Mouse (Mus musculus): ENCODE measurements around the gene Meis1. TPM values are rescaled to one million over a fixed set of nuclear protein-coding genes. Genes with fewer than 3 reads are reported as not detected.

Meis1 gene
- polyA plus RNA-seq, 1 experiment from 2014 or later = 116 TPM

DNA sequence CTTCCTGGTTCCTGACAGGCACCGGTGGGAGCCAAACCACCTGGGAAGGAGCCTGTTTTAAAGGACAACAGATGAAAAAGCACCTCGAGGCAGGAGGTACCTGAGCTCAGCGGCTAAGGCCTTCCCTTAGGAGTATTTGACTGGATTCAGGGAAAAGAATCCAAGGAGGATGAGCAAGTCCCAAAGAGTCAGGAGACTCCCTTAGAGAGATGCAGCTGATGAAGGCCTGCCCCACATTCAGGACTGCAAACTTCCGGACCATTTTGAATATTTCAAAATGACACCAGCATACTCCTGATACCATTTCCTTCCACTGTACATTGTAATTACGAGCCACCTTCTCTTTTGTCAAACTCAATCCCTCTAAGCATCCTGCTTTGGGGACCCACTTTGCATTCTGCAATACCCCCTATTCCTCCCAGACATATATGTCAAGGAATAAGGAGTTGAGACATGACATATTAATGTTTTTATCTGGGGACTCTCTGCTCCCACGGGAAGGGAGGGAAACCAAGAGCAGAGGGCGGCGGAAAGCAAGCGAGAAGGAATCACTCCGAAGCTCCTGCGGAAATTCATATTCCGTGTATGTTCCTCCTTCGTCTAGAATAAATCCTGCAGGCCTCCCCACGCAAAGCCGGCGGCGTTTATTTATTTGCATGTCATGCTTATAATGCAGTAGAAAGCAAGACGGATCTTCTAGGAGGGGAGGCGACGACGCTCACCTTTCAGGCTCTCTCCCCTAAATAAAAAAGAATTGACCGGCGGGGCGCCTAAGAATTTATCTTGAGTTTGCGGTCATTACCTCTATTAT lies 148.5 kb downstream of the Meis1 start:
- 9% methylated on average over 25 of the region's 25 CpGs for WGBS
- H3K9ac ChIP-seq = peak overlapping the region; percentile 64; the same call in 1 of the 2 replicates

DNA sequence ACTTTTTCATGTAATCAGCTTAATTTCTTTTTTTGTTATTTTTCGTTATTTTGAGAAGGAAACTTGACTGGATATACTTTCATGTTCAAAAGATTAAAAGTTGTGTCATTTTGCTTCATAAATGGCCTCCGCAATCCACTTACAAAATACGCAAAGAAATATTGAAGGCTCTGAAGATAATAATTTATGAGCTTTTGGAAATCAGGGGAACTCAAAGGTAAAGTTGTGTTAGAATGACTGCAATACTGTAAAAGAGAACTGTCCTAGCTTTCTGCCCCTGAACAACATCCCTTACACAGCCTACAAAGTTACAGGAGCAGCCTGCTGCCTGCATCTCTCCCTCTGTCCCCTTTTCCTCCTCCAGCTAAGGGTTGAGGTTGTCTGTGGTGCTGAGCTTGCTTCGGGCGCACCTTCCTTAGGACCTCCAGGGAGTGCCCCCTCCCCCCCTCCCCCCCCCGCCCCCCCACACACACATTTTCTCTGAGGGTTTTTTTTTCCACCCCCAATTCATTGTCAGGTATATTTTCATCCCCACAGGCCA lies 149.3 kb downstream of the Meis1 start:
- Histone ChIP-seq H3K27ac (no peak overlapping the region), H3K4me1 (peaks cover 19% of the 10 kb centered on the region), H3K9ac (no peak overlapping the region), H3K4me2 (no peak overlapping the region), H3K36me3 (no peaks in the 10 kb centered on the region), H3K9me3 (no peaks in the 10 kb centered on the region), H3K27me3 (peaks cover 13% of the 10 kb centered on the region), H3K4me3 (no peak overlapping the region)
- 51% methylated on average over 4 of the region's 6 CpGs for WGBS
- no peak for ATAC-seq (ENCODE audit: borderline replicate concordance, extremely low read depth, low FRiP score, low TSS enrichment)

More for the DNA sequence above, 148.5 kb downstream of the Meis1 start:
- no peak for ATAC-seq (ENCODE audit: borderline replicate concordance, extremely low read depth, low FRiP score, low TSS enrichment)
- Histone ChIP-seq H3K27ac (peak overlapping the region; percentile 82), H3K4me3 (peak overlapping the region; percentile 44), H3K4me2 (peak overlapping the region; percentile 85), H3K27me3 (peaks cover 19% of the 10 kb centered on the region), H3K9me3 (no peaks in the 10 kb centered on the region), H3K4me1 (peaks cover 26% of the 10 kb centered on the region), H3K36me3 (no peaks in the 10 kb centered on the region)

DNA sequence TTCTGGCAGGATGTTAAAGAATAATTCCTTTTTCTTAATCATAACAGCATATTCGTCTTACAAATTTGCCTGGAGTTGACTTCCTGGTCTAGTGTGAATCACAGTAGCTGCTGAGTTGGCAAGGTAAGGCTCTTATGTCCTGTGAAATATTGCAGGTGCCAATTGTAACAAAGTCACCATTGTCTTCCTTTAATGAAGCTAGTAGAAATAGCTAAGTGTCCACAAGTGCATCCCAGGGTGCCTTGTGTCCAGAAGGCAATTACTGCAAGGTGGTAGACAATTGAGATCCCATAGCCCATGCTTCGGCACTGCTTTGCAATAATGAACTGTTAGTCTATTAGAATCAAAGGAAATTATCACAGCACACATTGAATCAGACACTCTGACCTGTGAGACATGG lies 151.1 kb downstream of the Meis1 start:
- no peak overlapping the region for H3K4me2 ChIP-seq
- no peak for ATAC-seq (ENCODE audit: borderline replicate concordance, extremely low read depth, low FRiP score, low TSS enrichment)
- H3K27me3 ChIP-seq = peaks cover 13% of the 10 kb centered on the region
- H3K4me1 ChIP-seq = peaks cover 17% of the 10 kb centered on the region
- H3K9ac ChIP-seq = no peak overlapping the region
- no peak overlapping the region for H3K4me3 ChIP-seq
- no peak overlapping the region for H3K27ac ChIP-seq
- H3K36me3 ChIP-seq = no peaks in the 10 kb centered on the region
- 67% methylated on average over 2 of the region's 2 CpGs for WGBS
- no peaks in the 10 kb centered on the region for H3K9me3 ChIP-seq

GRCm38 (mm10) chr11:18866198-18866836 lies 152.5 kb downstream of the Meis1 start:
- H3K36me3 ChIP-seq = no peaks in the 10 kb centered on the region
- ATAC-seq (ENCODE audit: borderline replicate concordance, extremely low read depth, low FRiP score, low TSS enrichment) = no peak
- peaks cover 8% of the 10 kb centered on the region for H3K27me3 ChIP-seq
- H3K4me2 ChIP-seq = no peak overlapping the region
- H3K4me1 ChIP-seq = peaks cover 15% of the 10 kb centered on the region
- H3K9ac ChIP-seq = no peak overlapping the region
- H3K9me3 ChIP-seq = no peaks in the 10 kb centered on the region
- no peak overlapping the region for H3K27ac ChIP-seq
- H3K4me3 ChIP-seq = no peak overlapping the region
- WGBS = 36% methylated on average over 6 of the region's 6 CpGs

GRCm38 (mm10) chr11:18850772-18851171 lies 168.0 kb downstream of the Meis1 start:
- H3K4me3 ChIP-seq = no peak overlapping the region
- WGBS = 71% methylated on average over 4 of the region's 4 CpGs

DNA sequence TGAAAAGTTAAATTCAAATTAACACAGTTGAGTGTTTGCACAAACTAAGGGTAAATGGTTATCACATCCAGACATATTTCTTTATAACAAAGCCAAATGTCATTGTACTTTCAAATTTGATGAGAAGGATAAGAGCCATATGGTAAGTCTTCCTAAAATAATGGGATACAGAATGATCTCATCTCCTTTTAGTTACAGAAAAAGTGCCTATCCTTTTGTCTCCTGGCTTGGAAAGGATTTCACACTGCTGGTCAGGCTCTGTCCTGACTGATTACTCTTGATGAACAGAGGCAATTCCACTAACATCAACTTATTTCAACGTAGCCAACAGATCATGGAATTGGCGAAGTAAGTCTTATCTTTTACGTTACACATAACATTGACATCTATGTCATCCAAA lies 171.1 kb downstream of the Meis1 start:
- Histone ChIP-seq H3K9ac (no peak overlapping the region), H3K27ac (no peak overlapping the region), H3K4me2 (no peak overlapping the region), H3K4me1 (no peaks in the 10 kb centered on the region), H3K27me3 (no peaks in the 10 kb centered on the region), H3K36me3 (no peaks in the 10 kb centered on the region), H3K4me3 (no peak overlapping the region), H3K9me3 (no peaks in the 10 kb centered on the region)
- 75% methylated on average over 3 of the region's 3 CpGs for WGBS
- no peak for ATAC-seq (ENCODE audit: borderline replicate concordance, extremely low read depth, low FRiP score, low TSS enrichment)

More at GRCm38 (mm10) chr11:18850772-18851171, 168.0 kb downstream of the Meis1 start:
- Histone ChIP-seq H3K27me3 (no peaks in the 10 kb centered on the region), H3K4me2 (no peak overlapping the region), H3K27ac (no peak overlapping the region), H3K9ac (no peak overlapping the region), H3K9me3 (no peaks in the 10 kb centered on the region), H3K36me3 (no peaks in the 10 kb centered on the region), H3K4me1 (no peaks in the 10 kb centered on the region)
- ATAC-seq (ENCODE audit: borderline replicate concordance, extremely low read depth, low FRiP score, low TSS enrichment) = no peak

- Histone ChIP-seq H3K9ac (no peak overlapping the region), H3K36me3 (no peaks in the 10 kb centered on the region), H3K27ac (no peak overlapping the region), H3K4me3 (no peak overlapping the region), H3K4me1 (no peaks in the 10 kb centered on the region), H3K27me3 (no peaks in the 10 kb centered on the region), H3K4me2 (no peak overlapping the region), H3K9me3 (no peaks in the 10 kb centered on the region)
- 87% methylated on average over 4 of the region's 4 CpGs for WGBS
- no peak for ATAC-seq (ENCODE audit: borderline replicate concordance, extremely low read depth, low FRiP score, low TSS enrichment)
Observed at GRCm38 (mm10) chr11:18846472-18846871, 172.3 kb downstream of the Meis1 start.

GRCm38 (mm10) chr11:18845900-18846299 lies 172.9 kb downstream of the Meis1 start:
- Histone ChIP-seq H3K9ac (no peak overlapping the region), H3K4me3 (no peak overlapping the region), H3K27ac (no peak overlapping the region), H3K4me2 (no peak overlapping the region), H3K9me3 (no peaks in the 10 kb centered on the region), H3K36me3 (no peaks in the 10 kb centered on the region), H3K4me1 (no peaks in the 10 kb centered on the region), H3K27me3 (no peaks in the 10 kb centered on the region)
- no peak for ATAC-seq (ENCODE audit: borderline replicate concordance, extremely low read depth, low FRiP score, low TSS enrichment)
- WGBS = 73% methylated on average over 3 of the region's 3 CpGs

DNA sequence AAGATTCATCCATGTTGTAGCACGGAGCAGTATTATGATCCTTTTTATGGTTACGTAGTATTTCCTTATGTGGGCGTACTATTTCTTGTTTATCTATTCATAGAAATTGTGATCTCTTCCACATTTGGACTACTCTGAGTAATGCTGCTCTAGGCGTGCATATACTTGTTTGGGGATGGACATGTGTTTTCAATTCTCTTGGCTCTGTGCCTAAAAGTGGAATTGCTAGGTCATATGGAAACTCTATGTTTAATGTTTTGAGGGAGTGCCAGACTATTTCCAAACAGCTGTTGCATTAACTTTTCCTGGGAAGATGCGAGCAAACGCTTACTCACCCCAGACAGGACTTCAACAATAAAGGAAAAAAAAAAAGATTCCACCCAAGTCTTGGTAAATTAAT lies 173.3 kb downstream of the Meis1 start:
- Histone ChIP-seq H3K4me1 (no peaks in the 10 kb centered on the region), H3K36me3 (no peaks in the 10 kb centered on the region), H3K9ac (no peak overlapping the region), H3K4me2 (no peak overlapping the region), H3K9me3 (no peaks in the 10 kb centered on the region), H3K27ac (no peak overlapping the region), H3K27me3 (no peaks in the 10 kb centered on the region), H3K4me3 (no peak overlapping the region)
- 67% methylated on average over 6 of the region's 6 CpGs for WGBS
- ATAC-seq (ENCODE audit: borderline replicate concordance, extremely low read depth, low FRiP score, low TSS enrichment) = 0 out of 2 replicates have a peak, but pooled peaks have one; percentile 19

GRCm38 (mm10) chr11:18830087-18830486 lies 188.7 kb downstream of the Meis1 start:
- Histone ChIP-seq H3K27me3 (no peaks in the 10 kb centered on the region), H3K4me2 (no peak overlapping the region), H3K27ac (no peak overlapping the region), H3K4me1 (no peaks in the 10 kb centered on the region), H3K9me3 (no peaks in the 10 kb centered on the region), H3K4me3 (no peak overlapping the region), H3K9ac (no peak overlapping the region), H3K36me3 (no peaks in the 10 kb centered on the region)
- ATAC-seq (ENCODE audit: borderline replicate concordance, extremely low read depth, low FRiP score, low TSS enrichment) = no peak
